Mouse (Mus musculus): ENCODE data around the gene Pold2. TPM values are rescaled to one million over a fixed set of nuclear protein-coding genes. Genes with fewer than 3 reads are reported as not detected.

The Pold2 gene
- 70.6 TPM for polyA plus RNA-seq (2017; shearing (Covaris generic))

DNA sequence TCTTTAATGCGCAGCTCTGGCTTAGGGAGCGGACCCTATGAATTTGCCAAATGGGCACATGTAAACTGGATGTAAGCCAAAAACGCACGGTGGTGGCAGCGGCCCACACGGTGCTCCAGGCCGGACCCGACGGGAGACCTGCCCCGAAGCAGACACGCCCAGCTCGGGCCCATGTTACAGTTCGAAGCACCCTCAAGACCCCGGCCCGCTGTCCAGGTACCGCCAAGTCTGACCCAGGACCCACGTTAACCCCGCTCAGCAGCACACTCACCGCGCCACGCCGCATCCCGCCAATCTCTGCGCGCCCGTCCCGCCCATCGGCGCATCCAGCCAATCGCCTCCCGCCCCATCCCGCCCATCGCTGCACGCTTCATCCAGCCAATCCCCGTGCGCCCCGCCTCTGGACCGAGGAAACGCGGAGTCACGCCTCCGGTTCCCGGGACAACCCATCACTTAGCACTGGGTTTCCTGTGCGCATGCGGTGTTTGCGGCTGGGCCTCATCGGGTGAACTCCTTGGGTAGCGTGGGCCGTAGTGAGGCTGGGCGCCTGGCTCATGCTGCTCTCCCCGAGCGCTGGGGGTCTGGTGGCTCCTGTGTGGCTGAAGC is at the start of gene Pold2:
Gene Pold2, minus strand, starts transcription at position 372 of the 606 bp plus-strand sequence.

DNA sequence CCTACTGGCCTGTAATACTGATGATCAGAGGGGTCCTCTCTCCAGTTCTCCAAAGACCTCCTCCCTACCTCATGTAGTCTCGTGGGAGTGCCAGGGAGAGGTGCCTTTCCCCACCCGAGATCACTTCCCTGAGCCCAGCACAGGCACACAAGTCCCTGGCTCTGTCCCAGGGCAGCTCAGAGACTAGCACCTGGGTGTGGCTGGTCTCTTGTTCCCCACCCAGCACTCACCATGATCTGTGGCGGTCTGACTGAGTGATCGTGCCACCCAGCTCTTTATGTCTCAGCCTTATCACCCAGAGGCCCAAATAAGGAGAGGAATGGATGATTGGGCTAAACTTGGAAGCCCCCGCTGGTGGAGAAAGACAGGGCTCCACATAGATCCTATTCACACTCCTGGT is 20.4 kb upstream of the Pold2 start, which contains the start of gene Myl7:
Gene Myl7, minus strand, starts transcription at position 252 of the 400 bp plus-strand sequence.

DNA sequence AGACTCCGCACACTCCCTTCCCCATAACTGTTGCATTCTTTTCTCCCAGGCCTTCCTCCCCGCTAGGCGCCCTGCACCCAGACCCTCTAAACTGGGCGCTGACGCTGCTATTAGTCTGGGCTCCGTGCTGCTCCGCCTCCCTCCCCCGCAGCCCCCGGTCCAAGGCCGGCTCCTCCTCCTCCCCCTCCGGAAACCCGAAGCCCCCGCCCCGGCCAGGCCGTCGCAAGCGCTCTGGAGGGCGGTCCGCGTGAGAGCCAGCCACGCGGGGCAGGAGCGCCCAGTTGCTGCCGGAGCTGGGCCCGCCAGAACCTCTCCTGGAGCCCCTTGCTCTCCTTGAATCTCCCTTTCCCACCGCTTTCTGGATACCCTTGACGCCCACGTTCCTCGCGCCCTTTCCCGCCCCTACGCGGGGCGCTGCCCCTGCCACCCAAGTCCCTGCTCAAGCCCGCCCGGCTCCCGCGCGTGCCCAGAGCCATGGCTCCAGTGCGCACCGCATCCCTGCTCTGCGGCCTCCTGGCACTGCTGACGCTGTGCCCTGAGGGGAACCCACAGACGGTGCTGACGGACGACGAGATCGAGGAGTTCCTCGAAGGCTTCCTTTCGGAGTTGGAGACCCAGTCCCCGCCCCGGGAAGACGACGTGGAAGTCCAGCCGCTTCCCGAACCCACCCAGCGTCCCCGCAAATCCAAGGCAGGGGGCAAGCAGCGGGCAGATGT is 16.3 kb downstream of the Pold2 start, which contains the start of gene Aebp1:
Gene Aebp1, plus strand, starts transcription at position 270 of the 716 bp plus-strand sequence.

DNA sequence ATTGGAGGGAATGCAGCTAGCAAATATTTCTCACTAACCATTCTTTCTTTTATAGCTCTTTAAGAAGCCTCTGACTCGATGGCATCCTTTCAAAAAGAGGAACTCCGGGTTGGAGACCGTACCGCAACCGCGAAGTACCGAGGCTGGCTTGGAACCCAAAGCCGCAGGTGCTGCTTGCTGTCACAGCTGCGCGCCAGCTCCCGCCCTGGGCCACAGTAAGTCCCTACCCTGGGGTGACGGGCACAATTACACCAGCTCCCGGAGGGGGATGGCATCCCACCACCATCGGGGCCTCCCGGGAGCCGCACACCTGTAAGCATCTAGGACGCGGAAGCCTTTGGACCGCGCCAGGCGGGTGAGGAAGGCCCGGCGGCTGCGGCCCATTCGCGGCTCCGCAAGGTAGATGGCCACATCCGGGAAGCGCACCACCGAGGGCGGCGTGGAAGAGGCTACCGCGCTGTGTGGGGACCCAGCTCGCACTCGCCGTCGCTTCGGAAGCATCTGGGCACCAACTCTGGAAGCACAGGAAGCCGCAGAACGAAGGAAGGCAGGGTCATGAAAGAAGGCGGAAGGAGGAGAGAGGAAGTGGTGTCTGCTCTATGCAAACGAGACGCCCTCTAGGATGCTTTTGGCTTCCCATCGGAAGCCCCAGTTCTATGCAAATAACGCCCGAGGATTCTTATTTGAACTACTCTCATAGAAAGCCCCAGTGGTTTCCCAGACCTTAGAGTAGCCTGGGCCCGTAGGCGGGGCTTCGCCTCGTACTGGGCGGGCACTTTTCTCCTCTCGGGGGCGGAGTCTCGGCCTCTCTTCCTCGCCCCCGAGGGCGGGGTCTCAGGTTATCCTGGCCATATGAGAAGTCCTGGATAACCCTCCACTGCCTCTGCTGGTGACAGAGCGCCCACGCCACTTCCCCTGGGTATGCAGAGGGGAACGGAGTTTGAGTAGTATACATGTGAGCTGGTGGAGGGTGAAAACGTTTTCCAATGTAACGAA is 40.5 kb downstream of the Pold2 start, which contains the start of gene Polm:
Gene Polm, minus strand, starts transcription at position 766 of the 996 bp plus-strand sequence.

Other genes starting within 250 kb of the Pold2 start
- 121 TPM for gene Mrps24, start 162.6 kb downstream of the Pold2 start, polyA plus RNA-seq (2017; shearing (Covaris generic))
- 29.8 TPM for gene Urgcp, start 115.9 kb downstream of the Pold2 start, polyA plus RNA-seq (2017; shearing (Covaris generic))
- gene Dbnl, start 89.8 kb downstream of the Pold2 start, polyA plus RNA-seq (2017; shearing (Covaris generic)), result 163 TPM
- 2.5 TPM for gene Pgam2, start 74.6 kb downstream of the Pold2 start, polyA plus RNA-seq (2017; shearing (Covaris generic))
- gene Polm, start 40.3 kb downstream of the Pold2 start, polyA plus RNA-seq (2017; shearing (Covaris generic)), result 12.9 TPM
- 0.14 TPM for gene Aebp1, start 16.3 kb downstream of the Pold2 start, polyA plus RNA-seq (2017; shearing (Covaris generic))
- not detected for gene Myl7, start 20.5 kb upstream of the Pold2 start, polyA plus RNA-seq (2017; shearing (Covaris generic))
- not detected for gene Gck, start 71.8 kb upstream of the Pold2 start, polyA plus RNA-seq (2017; shearing (Covaris generic))
- gene Ykt6, start 77.4 kb upstream of the Pold2 start, polyA plus RNA-seq (2017; shearing (Covaris generic)), result 34.7 TPM
- 4.0 TPM for gene Camk2b, start 188.1 kb upstream of the Pold2 start, polyA plus RNA-seq (2017; shearing (Covaris generic))

Measured in naive thymus-derived CD4-positive, alpha-beta T cell, adult 5 months (primary cell).